Mouse (Mus musculus): Measurements from ENCODE around the gene 4930563M21Rik.

DNA sequence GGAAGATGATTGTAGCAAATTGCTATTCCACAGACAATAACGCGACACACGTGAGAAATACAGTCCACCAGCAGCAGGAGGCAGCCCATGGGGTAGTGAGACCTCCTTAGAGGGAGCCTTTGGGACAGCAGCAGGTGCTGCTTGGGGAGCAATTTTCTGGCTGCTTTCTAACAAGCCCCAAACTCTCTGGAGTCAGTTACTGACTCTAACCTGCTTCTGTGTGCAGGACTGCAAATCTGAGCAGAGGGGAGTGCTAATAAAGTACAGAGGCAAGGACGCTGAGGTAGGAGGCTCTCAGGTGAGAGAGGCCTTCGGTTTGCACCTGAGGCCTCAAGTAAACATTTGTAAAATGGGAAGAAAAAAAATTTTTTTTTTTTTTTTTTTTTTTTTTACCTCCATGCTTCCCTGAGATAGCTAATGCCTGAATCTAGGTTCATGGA, 73.1 kb downstream of the 4930563M21Rik start:
- no peak for TF ChIP-seq CTCF (IDR thresholded peaks at IDR 0.05; ENCODE audit: low read depth)
- TF ChIP-seq EP300 (IDR thresholded peaks at IDR 0.05; ENCODE audit: low read depth), result no peak

Data from heart, postnatal 0 days (tissue).